Mouse (Mus musculus): Measurements from ENCODE around the gene Atg5. TPM values are rescaled to one million over a fixed set of nuclear protein-coding genes. Genes with fewer than 3 reads are reported as not detected.
"Not testable (repeated sequence)": the region's sequence is repeated elsewhere in the genome, so short reads cannot be mapped to it uniquely, and the experiment has no call there.

Gene Atg5
- polyA plus RNA-seq, 1 experiment from 2014 or later = 53.2 TPM

DNA sequence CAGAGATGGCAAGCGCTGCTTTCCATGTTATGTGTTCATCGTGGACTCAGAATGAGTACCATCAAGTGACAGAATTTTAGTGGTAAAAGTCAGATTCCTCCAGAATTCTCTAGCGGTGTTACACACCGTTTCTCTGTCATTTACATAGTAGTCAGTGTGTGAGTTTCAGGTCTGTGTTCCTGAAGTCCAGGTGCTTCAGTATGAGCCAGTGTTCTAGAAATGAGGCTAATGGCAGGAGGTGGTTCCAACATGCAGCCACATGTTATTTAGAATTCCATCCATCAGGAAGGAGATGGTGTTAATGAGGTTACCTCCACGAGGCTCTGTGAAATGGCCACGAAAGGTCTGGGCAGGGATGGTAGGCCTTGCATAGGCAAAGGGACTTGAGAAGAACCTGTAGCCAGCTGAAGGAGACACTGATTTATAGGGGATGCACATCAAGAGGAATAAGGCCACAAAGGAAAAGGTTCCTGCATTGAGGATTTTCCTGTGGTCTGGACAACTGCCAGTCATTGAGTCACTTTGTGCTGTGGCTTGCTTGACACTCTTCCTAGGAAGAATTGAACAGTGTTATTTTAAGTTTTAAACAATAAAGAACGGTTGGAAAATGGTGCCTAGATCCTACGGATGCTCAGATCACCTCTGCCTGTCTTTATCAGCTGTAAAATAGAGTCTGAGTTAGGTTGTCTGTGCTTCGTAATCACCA lies 55.1 kb downstream of the Atg5 start:
- Histone ChIP-seq H3K36me3 (replicated peaks) (peaks cover 16% of the 10 kb centered on the region), H3K9me3 (no peaks in the 10 kb centered on the region), H3K27me3 (replicated peaks; ENCODE audit: low read depth, poor library complexity, severe bottlenecking) (no peaks in the 10 kb centered on the region), H3K27ac (replicated peaks) (no peak overlapping the region), H3K4me3 (no peak overlapping the region), H3K4me1 (peaks cover 7% of the 10 kb centered on the region)
- no peak for DNase-seq (ENCODE audit: low spot score)
- 92% methylated on average over 9 of the region's 9 CpGs for WGBS

- Histone ChIP-seq H3K27me3 (replicated peaks; ENCODE audit: low read depth, poor library complexity, severe bottlenecking) (no peaks in the 10 kb centered on the region), H3K4me1 (peaks cover 7% of the 10 kb centered on the region), H3K4me3 (no peak overlapping the region), H3K36me3 (replicated peaks) (peaks cover 14% of the 10 kb centered on the region), H3K9me3 (no peaks in the 10 kb centered on the region), H3K27ac (replicated peaks) (no peak overlapping the region)
- WGBS = 90% methylated on average over 8 of the region's 8 CpGs
- no peak for DNase-seq (ENCODE audit: low spot score)
These were observed 55.7 kb downstream of the Atg5 start for GRCm38 (mm10) chr10:44323836-44324235.

DNA sequence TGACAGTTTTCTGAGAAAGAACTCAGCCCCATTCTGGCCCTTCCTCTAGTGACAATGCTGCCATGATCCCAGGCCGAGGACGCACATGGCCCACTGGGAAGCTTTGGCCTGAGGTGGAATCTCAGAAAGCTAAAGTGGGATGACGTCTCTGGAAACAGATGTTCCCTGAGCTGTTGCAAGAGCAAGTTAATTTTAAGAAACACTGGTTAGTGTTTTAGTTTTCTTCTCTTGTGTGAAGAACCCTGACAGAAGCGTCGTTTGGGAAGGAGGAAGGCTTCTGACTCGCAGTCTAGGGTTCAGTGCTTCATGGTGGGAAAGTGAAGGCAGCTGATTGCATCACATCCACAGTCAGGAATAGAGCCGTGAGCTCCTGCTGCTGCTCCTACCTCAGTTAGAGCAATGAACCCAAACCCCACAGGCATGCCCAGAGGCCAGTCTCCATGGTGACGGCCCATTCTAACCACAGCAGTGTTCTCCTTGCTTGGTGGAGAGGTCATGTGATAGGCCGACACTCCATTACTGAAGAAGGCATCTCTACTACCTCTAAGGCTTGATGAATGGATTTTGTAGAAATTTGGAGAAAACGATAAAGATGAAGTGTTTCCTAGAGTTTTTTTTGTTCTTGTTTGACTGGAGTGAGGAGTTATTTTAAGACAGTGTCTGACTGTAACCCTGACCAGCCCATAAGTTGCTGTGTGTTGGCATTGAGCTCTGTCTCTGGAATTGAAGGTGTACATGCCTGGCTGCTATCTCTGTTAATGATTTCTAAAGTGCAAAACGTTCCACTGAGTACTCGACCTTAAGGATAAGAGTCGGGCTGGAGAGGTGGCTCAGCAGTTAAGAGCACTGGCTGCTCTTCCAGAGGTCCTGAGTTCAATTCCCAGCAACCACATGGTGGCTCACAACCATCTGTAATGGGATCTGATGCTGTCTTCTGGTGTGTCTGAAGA lies 57.7 kb downstream of the Atg5 start:
- WGBS = 79% methylated on average over 13 of the region's 13 CpGs
- peak; percentile 24 for DNase-seq (ENCODE audit: low spot score)
- H3K27me3 ChIP-seq (replicated peaks; ENCODE audit: low read depth, poor library complexity, severe bottlenecking) = no peaks in the 10 kb centered on the region

GRCm38 (mm10) chr10:44327057-44327456 lies 58.9 kb downstream of the Atg5 start:
- Histone ChIP-seq H3K27me3 (replicated peaks; ENCODE audit: low read depth, poor library complexity, severe bottlenecking) (no peaks in the 10 kb centered on the region), H3K4me3 (no peak overlapping the region), H3K36me3 (replicated peaks) (no peaks in the 10 kb centered on the region), H3K27ac (replicated peaks) (no peak overlapping the region), H3K4me1 (peaks cover 5% of the 10 kb centered on the region), H3K9me3 (no peaks in the 10 kb centered on the region)
- no peak for DNase-seq (ENCODE audit: low spot score)
- 88% methylated on average over 9 of the region's 9 CpGs for WGBS

More for the DNA sequence above, 57.7 kb downstream of the Atg5 start:
- Histone ChIP-seq H3K36me3 (replicated peaks) (peaks cover 8% of the 10 kb centered on the region), H3K4me1 (peaks cover 7% of the 10 kb centered on the region), H3K9me3 (no peaks in the 10 kb centered on the region), H3K4me3 (no peak overlapping the region), H3K27ac (replicated peaks) (no peak overlapping the region)

DNA sequence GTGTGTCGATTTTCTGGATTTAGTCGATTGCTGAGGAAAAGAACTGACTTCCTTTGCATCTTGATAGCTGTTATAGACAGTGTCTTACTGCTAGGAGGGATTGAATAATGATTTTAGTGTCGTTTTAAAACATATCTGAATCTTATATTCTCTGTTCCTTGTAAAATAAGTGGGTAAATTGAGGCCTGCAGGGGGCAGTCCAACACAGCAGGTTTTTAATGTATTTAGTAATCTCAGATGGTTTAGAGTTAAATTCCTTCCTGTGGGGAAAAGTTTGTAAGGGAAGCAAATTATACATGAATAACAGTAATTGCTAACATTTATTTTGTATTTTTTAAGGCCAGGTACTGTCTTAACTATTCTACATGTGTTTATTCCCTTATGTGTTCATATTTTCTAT lies 60.2 kb downstream of the Atg5 start:
- Histone ChIP-seq H3K4me1 (peaks cover 3% of the 10 kb centered on the region; the same call in 1 of the 2 replicates), H3K27ac (replicated peaks) (no peak overlapping the region), H3K36me3 (replicated peaks) (no peaks in the 10 kb centered on the region), H3K27me3 (replicated peaks; ENCODE audit: low read depth, poor library complexity, severe bottlenecking) (no peaks in the 10 kb centered on the region), H3K9me3 (no peaks in the 10 kb centered on the region), H3K4me3 (no peak overlapping the region)
- DNase-seq (ENCODE audit: low spot score) = peak; percentile 45
- 72% methylated on average over 3 of the region's 3 CpGs for WGBS

DNA sequence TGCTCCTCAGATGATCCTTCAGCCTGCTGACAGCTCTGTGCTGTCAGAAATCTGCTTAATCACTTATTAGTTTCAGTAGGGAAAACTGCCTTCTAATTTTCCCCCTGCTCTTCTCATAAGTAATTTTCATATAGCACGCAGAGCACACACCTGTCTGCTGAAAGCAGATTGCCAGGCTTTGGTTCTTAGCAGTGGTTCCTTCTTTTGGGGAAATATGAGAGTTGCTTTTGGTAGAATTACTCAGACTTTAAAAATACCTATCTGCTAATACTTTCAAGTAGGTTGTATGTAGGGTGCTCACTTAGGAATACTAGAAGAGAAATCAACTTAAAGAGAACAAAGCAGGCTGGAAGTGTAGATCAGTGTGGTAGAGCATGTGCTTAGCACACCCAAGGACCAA lies 62.6 kb downstream of the Atg5 start:
- peaks cover 1% of the 10 kb centered on the region for H3K36me3 ChIP-seq (replicated peaks)
- peaks cover 2% of the 10 kb centered on the region; the same call in 1 of the 2 replicates for H3K4me1 ChIP-seq
- WGBS = 93% methylated on average over 1 of the region's 1 CpGs
- no peaks in the 10 kb centered on the region for H3K9me3 ChIP-seq
- no peak overlapping the region for H3K27ac ChIP-seq (replicated peaks)
- no peak overlapping the region for H3K4me3 ChIP-seq
- no peak for DNase-seq (ENCODE audit: low spot score)
- H3K27me3 ChIP-seq (replicated peaks; ENCODE audit: low read depth, poor library complexity, severe bottlenecking) = no peaks in the 10 kb centered on the region

DNA sequence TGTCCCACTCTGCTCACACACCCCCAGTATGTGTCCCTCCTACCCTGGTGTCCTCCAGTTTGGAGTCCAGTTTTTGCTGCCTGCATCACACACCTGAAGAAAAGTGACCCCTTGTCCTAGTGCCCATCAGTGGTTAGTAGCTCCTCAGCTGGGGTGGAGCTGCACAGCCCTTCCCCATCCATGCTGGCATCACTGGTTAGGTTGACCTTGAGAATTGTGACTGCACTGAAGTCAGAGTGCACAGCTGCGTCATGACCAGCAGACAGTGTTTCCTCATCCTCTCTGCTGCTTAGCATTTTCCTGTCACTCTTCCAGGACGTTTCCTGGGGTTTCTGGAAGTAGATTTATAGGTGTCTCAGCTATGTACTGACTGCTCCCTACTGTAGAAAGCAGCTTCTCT lies 63.3 kb downstream of the Atg5 start:
- H3K36me3 ChIP-seq (replicated peaks) = peaks cover 9% of the 10 kb centered on the region
- WGBS = 73% methylated on average over 2 of the region's 2 CpGs
- H3K9me3 ChIP-seq = no peaks in the 10 kb centered on the region
- H3K27me3 ChIP-seq (replicated peaks; ENCODE audit: low read depth, poor library complexity, severe bottlenecking) = no peaks in the 10 kb centered on the region
- no peak for DNase-seq (ENCODE audit: low spot score)
- no peak overlapping the region for H3K27ac ChIP-seq (replicated peaks)
- no peak overlapping the region for H3K4me3 ChIP-seq
- H3K4me1 ChIP-seq = no peaks in the 10 kb centered on the region

- H3K4me3 ChIP-seq = not testable (repeated sequence)
These were observed 64.5 kb downstream of the Atg5 start for GRCm38 (mm10) chr10:44332656-44333055.

GRCm38 (mm10) chr10:44336641-44337382 lies 68.7 kb downstream of the Atg5 start:
- not testable (repeated sequence) for H3K4me3 ChIP-seq; H3K27ac ChIP-seq (replicated peaks); DNase-seq (ENCODE audit: low spot score); H3K9me3 ChIP-seq; H3K27me3 ChIP-seq (replicated peaks; ENCODE audit: low read depth, poor library complexity, severe bottlenecking); H3K4me1 ChIP-seq
- WGBS = 82% methylated on average over 3 of the region's 3 CpGs
- peaks cover 10% of the 10 kb centered on the region for H3K36me3 ChIP-seq (replicated peaks)

More at GRCm38 (mm10) chr10:44332656-44333055, 64.5 kb downstream of the Atg5 start:
- H3K4me1 ChIP-seq; H3K27me3 ChIP-seq (replicated peaks; ENCODE audit: low read depth, poor library complexity, severe bottlenecking); H3K9me3 ChIP-seq; H3K27ac ChIP-seq (replicated peaks); DNase-seq (ENCODE audit: low spot score): not testable (repeated sequence)
- H3K36me3 ChIP-seq (replicated peaks) = peaks cover 10% of the 10 kb centered on the region
- WGBS = 91% methylated on average over 3 of the region's 3 CpGs

GRCm38 (mm10) chr10:44338571-44338970 lies 70.4 kb downstream of the Atg5 start:
- peaks cover 10% of the 10 kb centered on the region for H3K36me3 ChIP-seq (replicated peaks)
- peak overlapping the region; percentile 12; the same call in 1 of the 2 replicates for H3K27ac ChIP-seq (replicated peaks)
- WGBS = 74% methylated on average over 6 of the region's 6 CpGs
- H3K4me1 ChIP-seq = peaks cover 5% of the 10 kb centered on the region; the same call in 1 of the 2 replicates
- H3K4me3 ChIP-seq = no peak overlapping the region
- H3K27me3 ChIP-seq (replicated peaks; ENCODE audit: low read depth, poor library complexity, severe bottlenecking) = no peaks in the 10 kb centered on the region
- no peak for DNase-seq (ENCODE audit: low spot score)
- no peaks in the 10 kb centered on the region for H3K9me3 ChIP-seq

DNA sequence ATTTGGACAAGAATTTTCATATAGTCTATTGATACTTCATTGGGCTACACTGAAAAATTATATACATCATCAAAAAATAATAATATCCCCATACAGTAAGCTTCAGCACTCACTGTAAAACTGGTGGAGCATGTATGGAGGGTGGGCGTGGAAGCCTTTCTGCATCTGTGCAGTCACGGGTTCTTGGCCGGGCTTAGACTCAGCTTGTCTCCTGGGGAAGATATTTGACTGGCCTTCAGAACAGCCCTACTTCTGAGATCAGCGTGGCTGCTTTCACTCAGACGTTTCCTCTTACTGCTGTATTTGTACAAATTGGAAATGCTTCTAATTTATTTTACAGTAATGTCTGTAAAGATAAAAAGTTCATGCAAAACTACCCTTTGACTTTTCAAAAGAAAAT lies 71.2 kb downstream of the Atg5 start:
- H3K27me3 ChIP-seq (replicated peaks; ENCODE audit: low read depth, poor library complexity, severe bottlenecking) = no peaks in the 10 kb centered on the region
- H3K36me3 ChIP-seq (replicated peaks) = peaks cover 10% of the 10 kb centered on the region
- H3K9me3 ChIP-seq = no peaks in the 10 kb centered on the region
- no peak overlapping the region for H3K4me3 ChIP-seq
- WGBS = 82% methylated on average over 5 of the region's 5 CpGs
- no peak for DNase-seq (ENCODE audit: low spot score)
- H3K27ac ChIP-seq (replicated peaks) = no peak overlapping the region
- peaks cover 5% of the 10 kb centered on the region; the same call in 1 of the 2 replicates for H3K4me1 ChIP-seq

GRCm38 (mm10) chr10:44340928-44341327 lies 72.8 kb downstream of the Atg5 start:
- no peak for DNase-seq (ENCODE audit: low spot score)
- H3K4me1 ChIP-seq = peaks cover 5% of the 10 kb centered on the region; the same call in 1 of the 2 replicates
- peaks cover 7% of the 10 kb centered on the region for H3K36me3 ChIP-seq (replicated peaks)
- no peak overlapping the region for H3K4me3 ChIP-seq
- H3K27me3 ChIP-seq (replicated peaks; ENCODE audit: low read depth, poor library complexity, severe bottlenecking) = no peaks in the 10 kb centered on the region
- no peak overlapping the region for H3K27ac ChIP-seq (replicated peaks)
- H3K9me3 ChIP-seq = no peaks in the 10 kb centered on the region
- 90% methylated on average over 4 of the region's 4 CpGs for WGBS

Measured in embryonic facial prominence, embryonic 10.5 days (tissue).